Mouse (Mus musculus) spleen, adult 12 weeks (tissue): ENCODE measurements around the gene Fyb.

Source experiments
- DNase-seq: peaks from one replicate; pipeline ENCODE4 v3.0.0; 2022; ENCODE audit warnings: low spot score

The Fyb gene

GRCm38 (mm10) chr15:6658081-6658480, 135.4 kb downstream of the Fyb start:
- no peak for DNase-seq

- no peak for DNase-seq
Measured at GRCm38 (mm10) chr15:6661951-6662350, 139.3 kb downstream of the Fyb start.

- DNase-seq = no peak
Measured at GRCm38 (mm10) chr15:6663991-6664390, 141.3 kb downstream of the Fyb start.

- no peak for DNase-seq
Measured at GRCm38 (mm10) chr15:6666072-6666471, 143.4 kb downstream of the Fyb start.

- no peak for DNase-seq
Measured at GRCm38 (mm10) chr15:6668793-6669437, 146.3 kb downstream of the Fyb start.

GRCm38 (mm10) chr15:6678479-6678878, 155.8 kb downstream of the Fyb start:
- no peak for DNase-seq

GRCm38 (mm10) chr15:6702164-6702563, 179.5 kb downstream of the Fyb start:
- no peak for DNase-seq

GRCm38 (mm10) chr15:6705351-6705901, 182.8 kb downstream of the Fyb start:
- DNase-seq = no peak

GRCm38 (mm10) chr15:6707551-6707935, 184.9 kb downstream of the Fyb start:
- peak; percentile 68 for DNase-seq

GRCm38 (mm10) chr15:6707936-6708525, 185.4 kb downstream of the Fyb start, which contains the start of gene Rictor:
Gene Rictor, plus strand, starts transcription at chr15:6708379.
- DNase-seq = peak; percentile 75

GRCm38 (mm10) chr15:6708526-6709441, 186.1 kb downstream of the Fyb start:
- peak; percentile 50 for DNase-seq

GRCm38 (mm10) chr15:6709618-6710017, 187.0 kb downstream of the Fyb start:
- no peak for DNase-seq

GRCm38 (mm10) chr15:6710341-6710740, 187.7 kb downstream of the Fyb start:
- no peak for DNase-seq

GRCm38 (mm10) chr15:6711226-6711625, 188.6 kb downstream of the Fyb start:
- DNase-seq = no peak
